Mouse (Mus musculus): ENCODE results near the gene Tpk1.

Tpk1 gene

GRCm38 (mm10) chr6:43435987-43436541 is 230.0 kb downstream of the Tpk1 start:
- no peak for DNase-seq (ENCODE audit: low spot score in 2 of 2)

GRCm38 (mm10) chr6:43434365-43434764 is 231.7 kb downstream of the Tpk1 start:
- no peak for DNase-seq (ENCODE audit: low spot score in 2 of 2)

GRCm38 (mm10) chr6:43424978-43425377 is 241.1 kb downstream of the Tpk1 start:
- no peak for DNase-seq (ENCODE audit: low spot score in 2 of 2)

DNA sequence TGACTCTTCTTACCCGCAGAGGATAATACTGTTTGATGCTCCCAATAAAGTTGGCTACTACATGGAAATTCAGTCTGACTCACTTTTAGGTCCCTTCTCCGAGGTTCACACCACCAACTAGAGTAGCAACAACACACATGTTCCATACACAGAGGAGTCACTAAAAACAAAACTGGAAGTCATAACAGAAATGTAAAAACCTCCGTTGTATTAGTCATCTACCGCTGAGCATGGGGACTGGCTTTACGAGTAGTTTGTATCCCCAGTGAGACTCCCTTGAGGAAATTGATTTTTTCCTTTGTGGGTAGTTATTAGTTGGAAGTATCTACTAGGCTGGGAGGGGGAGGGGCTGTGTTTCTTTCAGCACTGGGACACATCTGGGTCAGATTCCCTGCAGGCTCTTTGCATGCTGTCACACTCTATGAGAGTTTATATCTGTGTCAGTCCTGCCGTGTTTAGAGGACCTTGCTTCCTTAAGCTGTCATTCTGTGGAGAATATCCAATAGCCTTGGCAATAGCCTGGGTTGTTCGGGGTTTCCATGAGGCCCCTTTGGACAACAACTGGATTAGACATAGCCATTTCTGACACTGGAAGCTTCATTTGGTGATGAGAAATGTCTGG is 245.6 kb downstream of the Tpk1 start:
- no peak for DNase-seq (ENCODE audit: low spot score in 2 of 2)

- DNase-seq (ENCODE audit: low spot score in 2 of 2), result no peak
Observed at GRCm38 (mm10) chr6:43408949-43409348, 257.1 kb downstream of the Tpk1 start.

DNA sequence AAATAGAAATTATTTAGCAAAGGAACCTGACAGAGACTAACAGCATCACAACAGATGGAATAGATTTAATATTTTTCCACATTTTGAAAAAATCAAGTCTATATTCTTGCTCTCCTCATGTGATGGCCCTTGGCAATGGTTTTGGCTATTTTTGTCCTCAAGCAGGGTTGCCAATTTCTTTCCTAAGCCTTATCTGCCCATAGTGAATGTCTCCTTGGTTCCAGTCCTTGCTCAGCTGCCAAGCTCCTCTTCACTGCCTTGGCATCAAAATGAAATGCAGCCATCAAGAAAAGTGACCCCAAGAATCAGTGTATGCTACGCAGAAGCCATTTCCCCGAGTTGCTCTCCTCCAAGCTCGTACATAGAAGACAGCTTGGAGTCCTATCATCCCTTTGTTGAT is 263.0 kb downstream of the Tpk1 start:
- no peak for DNase-seq (ENCODE audit: low spot score in 2 of 2)

GRCm38 (mm10) chr6:43402219-43402997 is 263.7 kb downstream of the Tpk1 start:
- no peak for DNase-seq (ENCODE audit: low spot score in 2 of 2)

- no peak for DNase-seq (ENCODE audit: low spot score in 2 of 2)
Observed at GRCm38 (mm10) chr6:43396426-43396825, 269.7 kb downstream of the Tpk1 start.

GRCm38 (mm10) chr6:43395538-43395937 is 270.5 kb downstream of the Tpk1 start:
- no peak for DNase-seq (ENCODE audit: low spot score in 2 of 2)

DNA sequence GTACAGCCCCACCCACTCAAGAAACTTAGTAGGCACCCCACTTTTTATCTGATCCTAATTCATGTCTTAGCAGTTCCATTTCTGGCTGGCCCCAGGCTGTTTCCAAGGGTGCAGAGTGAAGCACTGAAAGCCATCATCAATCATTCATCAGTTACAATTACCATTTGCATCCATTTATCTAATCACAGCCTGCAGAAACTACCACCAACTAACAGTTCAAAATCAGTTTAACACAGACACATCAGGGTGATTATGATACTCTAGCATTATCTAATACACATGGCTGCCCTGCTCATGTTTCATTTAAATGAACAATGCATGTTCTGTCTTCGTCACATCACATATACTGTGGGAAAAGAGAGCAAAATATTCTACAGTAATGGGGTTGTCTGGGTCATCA is 274.7 kb downstream of the Tpk1 start:
- DNase-seq (ENCODE audit: low spot score in 2 of 2), result no peak

DNA sequence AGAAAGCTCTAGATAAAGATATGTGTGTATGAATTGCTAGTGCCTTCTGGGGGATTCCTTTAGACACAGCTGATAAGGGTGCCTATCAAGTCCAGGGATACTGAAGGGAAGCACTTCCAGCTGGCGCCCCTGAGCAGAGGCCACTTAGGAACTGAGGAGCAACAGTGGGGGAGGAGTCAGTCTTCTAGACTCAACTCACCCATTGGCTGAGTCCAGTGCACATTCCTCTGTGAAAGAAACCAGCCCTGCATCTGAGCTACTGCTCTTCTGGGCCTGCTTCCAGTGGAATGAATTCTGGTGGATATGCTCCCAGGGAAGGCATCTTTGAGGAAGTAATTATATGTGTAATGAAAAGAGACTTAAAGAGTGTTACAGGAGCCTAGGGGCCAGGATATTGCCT is 278.8 kb downstream of the Tpk1 start:
- no peak for DNase-seq (ENCODE audit: low spot score in 2 of 2)

DNA sequence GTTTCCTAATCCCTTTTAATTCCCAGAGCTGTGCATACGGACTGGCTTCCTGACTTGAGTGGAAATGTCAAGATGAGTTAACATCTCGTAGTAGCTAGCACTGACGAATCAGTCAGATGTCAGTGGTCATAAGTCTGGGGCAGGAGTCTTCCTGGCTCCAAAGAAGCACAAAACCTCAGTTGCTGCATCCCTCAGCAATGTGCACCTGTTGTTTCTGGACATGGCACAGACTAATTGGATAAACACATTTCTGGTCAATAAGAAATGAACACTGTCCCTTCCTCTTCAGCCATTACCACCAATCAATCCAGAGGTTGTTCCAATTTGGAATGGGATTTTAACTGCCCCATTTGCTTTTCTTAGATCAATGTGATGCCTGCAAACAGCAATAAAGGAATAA is 281.2 kb downstream of the Tpk1 start:
- no peak for DNase-seq (ENCODE audit: low spot score in 2 of 2)

- DNase-seq (ENCODE audit: low spot score in 2 of 2), result no peak
Observed at GRCm38 (mm10) chr6:43384304-43384703, 281.8 kb downstream of the Tpk1 start.

DNA sequence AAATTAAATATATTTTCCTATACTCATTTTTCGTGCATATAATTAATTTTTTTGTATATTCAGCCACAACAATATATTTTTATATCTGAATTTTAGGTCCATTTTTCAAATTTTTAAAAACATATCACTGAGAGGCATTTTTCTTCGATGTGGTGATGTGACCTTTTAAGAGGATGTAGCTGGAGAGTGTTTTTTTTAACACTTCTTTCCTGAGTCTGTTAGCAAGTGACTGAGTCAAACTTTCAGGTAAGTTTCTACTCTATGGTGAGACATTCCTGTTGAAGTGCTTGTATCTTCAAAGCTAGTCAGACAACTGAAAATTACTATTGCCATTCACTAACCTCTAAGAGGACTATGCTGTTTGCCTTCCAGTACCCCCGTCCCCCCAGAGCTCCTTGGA is 283.3 kb downstream of the Tpk1 start:
- no peak for DNase-seq (ENCODE audit: low spot score in 2 of 2)

DNA sequence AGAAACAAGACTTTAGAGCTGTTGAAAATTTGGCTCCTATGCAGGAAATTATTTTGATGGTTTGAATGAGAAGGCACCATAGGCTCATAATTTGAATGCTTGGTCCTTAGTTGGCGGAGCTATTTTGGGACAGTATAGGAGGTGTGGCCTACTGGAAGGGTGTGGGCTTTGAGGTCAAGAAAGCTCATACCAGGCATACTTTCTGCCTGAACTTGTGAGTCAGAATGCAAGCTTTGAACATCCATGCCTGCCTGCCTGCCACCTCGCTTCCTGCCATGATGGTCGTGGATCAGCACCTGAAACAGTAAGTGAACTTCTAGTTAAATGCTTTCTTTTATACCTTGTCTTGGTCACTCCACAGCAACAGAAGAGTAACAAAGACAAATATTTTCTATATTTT is 283.8 kb downstream of the Tpk1 start:
- no peak for DNase-seq (ENCODE audit: low spot score in 2 of 2)

GRCm38 (mm10) chr6:43373206-43373605 is 292.9 kb downstream of the Tpk1 start:
- DNase-seq (ENCODE audit: low spot score in 2 of 2), result no peak

- no peak for DNase-seq (ENCODE audit: low spot score in 2 of 2)
Observed at GRCm38 (mm10) chr6:43367434-43367945, 298.6 kb downstream of the Tpk1 start.

GRCm38 (mm10) chr6:43366952-43367351 is 299.1 kb downstream of the Tpk1 start:
- DNase-seq (ENCODE audit: low spot score in 2 of 2), result no peak

DNA sequence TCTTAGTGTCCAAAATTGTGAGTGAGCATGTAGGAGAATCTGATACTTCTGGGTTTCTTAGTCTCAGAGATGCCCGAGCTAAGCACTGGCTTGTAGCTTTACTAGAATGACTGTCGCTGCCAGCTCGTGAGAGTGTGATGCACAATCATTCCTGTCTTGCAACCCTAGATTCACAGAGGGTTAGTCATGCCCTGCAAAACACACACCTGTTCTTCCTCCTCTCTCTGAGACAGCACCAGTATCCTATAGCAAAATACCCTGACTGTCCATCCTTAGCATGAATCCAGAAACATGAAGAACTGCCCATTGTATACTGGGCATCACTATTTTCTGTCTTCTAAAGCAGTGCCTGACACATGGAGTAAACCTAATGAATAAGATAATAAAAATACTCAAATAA is 302.2 kb downstream of the Tpk1 start:
- DNase-seq (ENCODE audit: low spot score in 2 of 2), result no peak

DNA sequence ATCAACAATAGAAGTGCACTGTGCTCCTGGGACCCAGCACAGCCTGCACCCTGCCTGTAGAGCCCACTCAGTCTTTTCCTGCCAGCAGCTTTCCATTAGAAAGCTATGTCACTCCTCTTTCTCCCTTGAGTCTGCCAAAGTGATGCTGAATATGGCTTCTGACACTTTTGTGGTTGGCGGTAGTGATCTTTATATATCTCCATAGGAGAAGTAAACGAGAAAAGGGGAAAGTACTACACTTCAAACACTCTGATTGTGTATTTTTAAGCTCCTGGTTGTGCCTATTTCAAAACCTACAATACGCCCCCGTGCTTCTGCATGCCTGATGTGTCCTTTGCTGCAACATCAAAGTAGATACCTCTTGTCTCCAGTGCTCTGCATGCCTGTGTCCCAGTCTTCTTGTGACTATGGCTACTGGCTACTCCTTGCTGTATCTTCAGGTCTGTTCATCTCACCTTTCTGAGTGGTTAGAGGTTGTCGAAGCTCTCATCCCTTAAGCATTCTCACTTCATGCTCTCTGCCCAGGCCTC is 302.7 kb downstream of the Tpk1 start:
- no peak for DNase-seq (ENCODE audit: low spot score in 2 of 2)

GRCm38 (mm10) chr6:43361248-43361647 is 304.8 kb downstream of the Tpk1 start:
- no peak for DNase-seq (ENCODE audit: low spot score in 2 of 2)

- DNase-seq (ENCODE audit: low spot score in 2 of 2), result no peak
Observed at GRCm38 (mm10) chr6:43360214-43360613, 305.9 kb downstream of the Tpk1 start.

All from frontal cortex, postnatal 25 days (tissue).